Mouse (Mus musculus) hindbrain, postnatal 0 days (tissue): Measurements from ENCODE around the gene Gm20388. TPM values are rescaled to one million over a fixed set of nuclear protein-coding genes. Genes with fewer than 3 reads are reported as not detected.
A peak's percentile ranks its signal among the peaks of the same experiment; 100 is the strongest.

Experiments used
- ATAC-seq: fragments of 200-750 bp; cut with Nextera tagmentation; 2 replicates; pipeline ENCODE4 v1.8.0; 2017; ENCODE audit warnings: mild to moderate bottlenecking, moderate TSS enrichment, moderate library complexity
- DNase-seq: peaks from one replicate; pipeline ENCODE4 v3.0.0-alpha.2; 2015; ENCODE audit warnings: low spot score
- H3K27ac ChIP-seq: fragments of 300-500 bp; sonication (generic); 2 replicates; pipeline ENCODE4 v1.5.1; 2014; ENCODE audit warnings: mild to moderate bottlenecking
- H3K27me3 ChIP-seq: fragments of 300-500 bp; sonication (generic); 2 replicates; pipeline ENCODE4 v1.6.1; 2014; ENCODE audit warnings: low read length, mixed read lengths; ENCODE audit not compliant: insufficient read depth
- H3K36me3 ChIP-seq: fragments of 300-500 bp; sonication (generic); 2 replicates; pipeline ENCODE4 v1.6.1; 2014; ENCODE audit warnings: low read length, mixed read lengths; ENCODE audit not compliant: insufficient read depth
- H3K4me1 ChIP-seq: fragments of 300-500 bp; sonication (generic); 2 replicates; pipeline ENCODE4 v1.6.1; 2014; ENCODE audit warnings: antibody characterized with exemption, low read length, mixed read lengths; ENCODE audit not compliant: insufficient read depth
- H3K4me2 ChIP-seq: fragments of 300-500 bp; sonication (generic); 2 replicates; pipeline ENCODE4 v1.6.1; 2014; ENCODE audit warnings: low read depth, mild to moderate bottlenecking, low read length, moderate library complexity, mixed read lengths
- H3K4me3 ChIP-seq: fragments of 300-500 bp; sonication (generic); 2 replicates; pipeline ENCODE4 v1.5.1; 2014; ENCODE audit warnings: low read length
- H3K9ac ChIP-seq: fragments of 300-500 bp; sonication (generic); replicated peaks from 2 replicates; pipeline ENCODE4 v1.6.1; 2014; ENCODE audit warnings: mild to moderate bottlenecking, low read length, moderate library complexity, mixed read lengths
- H3K9me3 ChIP-seq: fragments of 300-500 bp; sonication (generic); 2 replicates; pipeline ENCODE4 v1.6.1; 2016; ENCODE audit warnings: low read length, mixed read lengths
- CTCF ChIP-seq: IDR thresholded peaks from 2 replicates; pipeline ENCODE4 v1.5.1; 2016; ENCODE audit warnings: antibody characterized with exemption, control low read depth, low read depth
- WGBS: fragments of 180-500 bp; shearing (Covaris S2); extraction: QIAGEN DNeasy Blood & Tissue Kit; methylation state at CpG from one replicate; pipeline ENCODE4 v1.1.7; 2014; 5-methylcytosine and 5-hydroxymethylcytosine counted together
- polyA plus RNA-seq: library from polyadenylated mRNA; unstranded; fragments of >200 nt; fragmentation: Nextera tagmentation; extraction: Ambion mirVana; gene quantifications from 2 replicates; pipeline ENCODE4 v1.2.1, GENCODE M21; 2015
- total RNA-seq: library from RNA; depleted of rRNA; stranded (reverse); fragments of >200 nt; gene quantifications from 2 replicates; pipeline ENCODE4 v1.2.3, GENCODE M21; 2014

Gm20388 gene
- total and polyA plus RNA-seq, 2 experiments from 2014 or later, result 71.3 TPM; not detected in 1

GRCm38 (mm10) chr8:121906542-121907512 lies 1996.2 kb downstream of the Gm20388 start:
- ATAC-seq (peak; percentile 65), DNase-seq (peak; percentile 67)
- WGBS, result under 1% methylated on average over 72 of the region's 72 CpGs

GRCm38 (mm10) chr8:121907587-121908248 lies 1997.1 kb downstream of the Gm20388 start, which contains the start of gene Slc7a5:
Gene Slc7a5 (minus strand): TSS chr8:121907694.
- Histone ChIP-seq H3K4me2 (peak within 1 kb of the TSS; percentile 86), H3K27me3 (no peaks in the 10 kb centered on the region), H3K36me3 (no peaks in the 10 kb centered on the region), H3K4me1 (peaks cover 22% of the 10 kb centered on the region), H3K27ac (peak within 1 kb of the TSS; percentile 67), H3K9me3 (no peaks in the 10 kb centered on the region), H3K4me3 (peak within 1 kb of the TSS; percentile 69), H3K9ac (peak within 1 kb of the TSS; percentile 76)
- DNase-seq (peak; percentile 99), ATAC-seq (peak; percentile 93)
- 2% methylated on average over 61 of the region's 61 CpGs for WGBS
- TF ChIP-seq CTCF, result no peak

More at GRCm38 (mm10) chr8:121906542-121907512, 1996.2 kb downstream of the Gm20388 start:
- Histone ChIP-seq H3K9me3 (no peaks in the 10 kb centered on the region), H3K27ac (peak overlapping the region; percentile 67), H3K4me3 (peak overlapping the region; percentile 69), H3K4me1 (peaks cover 22% of the 10 kb centered on the region), H3K27me3 (no peaks in the 10 kb centered on the region), H3K36me3 (no peaks in the 10 kb centered on the region), H3K9ac (peak overlapping the region; percentile 76), H3K4me2 (peak overlapping the region; percentile 86)
- TF ChIP-seq CTCF, result no peak

GRCm38 (mm10) chr8:121908378-121909147 lies 1997.9 kb downstream of the Gm20388 start:
- ATAC-seq (no peak), DNase-seq (no peak)
- Histone ChIP-seq H3K4me2 (peak overlapping the region; percentile 86), H3K4me1 (peaks cover 18% of the 10 kb centered on the region), H3K9ac (no peak overlapping the region), H3K36me3 (no peaks in the 10 kb centered on the region), H3K27ac (no peak overlapping the region), H3K9me3 (no peaks in the 10 kb centered on the region), H3K4me3 (no peak overlapping the region), H3K27me3 (no peaks in the 10 kb centered on the region)
- 52% methylated on average over 8 of the region's 8 CpGs for WGBS
- no peak for TF ChIP-seq CTCF

- Histone ChIP-seq H3K4me3 (no peak overlapping the region), H3K27me3 (no peaks in the 10 kb centered on the region)
- no peak for DNase-seq
These were observed 1998.5 kb downstream of the Gm20388 start for GRCm38 (mm10) chr8:121909148-121909541.

GRCm38 (mm10) chr8:121909663-121910062 lies 1999.0 kb downstream of the Gm20388 start:
- ATAC-seq (no peak), DNase-seq (peak; percentile 87)
- Histone ChIP-seq H3K9me3 (no peaks in the 10 kb centered on the region), H3K4me1 (peaks cover 9% of the 10 kb centered on the region), H3K4me2 (no peak overlapping the region), H3K36me3 (no peaks in the 10 kb centered on the region), H3K4me3 (no peak overlapping the region), H3K27me3 (no peaks in the 10 kb centered on the region), H3K9ac (no peak overlapping the region), H3K27ac (no peak overlapping the region)
- WGBS, result 3% methylated on average over 6 of the region's 6 CpGs
- TF ChIP-seq CTCF, result peak; percentile 83

More at GRCm38 (mm10) chr8:121909148-121909541, 1998.5 kb downstream of the Gm20388 start:
- WGBS, result 71% methylated on average over 8 of the region's 8 CpGs
- Histone ChIP-seq H3K9ac (no peak overlapping the region), H3K36me3 (no peaks in the 10 kb centered on the region), H3K4me1 (peaks cover 12% of the 10 kb centered on the region), H3K9me3 (no peaks in the 10 kb centered on the region), H3K4me2 (no peak overlapping the region), H3K27ac (no peak overlapping the region)
- no peak for ATAC-seq
- no peak for TF ChIP-seq CTCF

GRCm38 (mm10) chr8:121911400-121911799 lies 2000.8 kb downstream of the Gm20388 start:
- Histone ChIP-seq H3K4me2 (no peak overlapping the region), H3K4me1 (no peaks in the 10 kb centered on the region), H3K27me3 (no peaks in the 10 kb centered on the region), H3K9me3 (no peaks in the 10 kb centered on the region), H3K36me3 (no peaks in the 10 kb centered on the region), H3K9ac (no peak overlapping the region), H3K4me3 (no peak overlapping the region), H3K27ac (no peak overlapping the region)
- DNase-seq (no peak), ATAC-seq (no peak)
- TF ChIP-seq CTCF, result no peak
- WGBS, result 87% methylated on average over 6 of the region's 6 CpGs
